Mouse (Mus musculus): ENCODE measurements around the gene Klc3.

GRCm38 (mm10) chr7:19369823-19370425, 34.0 kb downstream of the Klc3 start:
- TF ChIP-seq CTCF (IDR thresholded peaks at IDR 0.05; ENCODE audit: borderline replicate concordance, extremely low read depth, insufficient read depth, insufficient read length) = peak; percentile 93
- no peak for TF ChIP-seq POLR2A (IDR thresholded peaks at IDR 0.05; ENCODE audit: borderline replicate concordance, extremely low read depth, insufficient read depth, insufficient read length, poor library complexity, severe bottlenecking)
